Mouse (Mus musculus) embryonic fibroblast, embryonic 13.5 days (primary cell): ENCODE data around the gene Snx12. TPM values are rescaled to one million over a fixed set of nuclear protein-coding genes. Genes with fewer than 3 reads are reported as not detected.
"Not testable (repeated sequence)": the region's sequence is repeated elsewhere in the genome, so short reads cannot be mapped to it uniquely, and the experiment has no call there.

Experiments used
- H3K27ac ChIP-seq: 2 replicates; pipeline ENCODE4 v1.5.1; 2012; ENCODE audit warnings: low read length, control low read depth, inconsistent platforms; ENCODE audit not compliant: insufficient read depth
- H3K4me1 ChIP-seq: 2 replicates; pipeline ENCODE4 v1.6.1; 2011; ENCODE audit warnings: low read length; ENCODE audit not compliant: control insufficient read depth, insufficient read depth
- H3K4me3 ChIP-seq: 2 replicates; pipeline ENCODE4 v1.5.1; 2011; ENCODE audit warnings: mild to moderate bottlenecking, control low read depth, low read length; ENCODE audit not compliant: insufficient read depth
- CTCF ChIP-seq: IDR thresholded peaks from 2 replicates; pipeline ENCODE4 v1.5.1; 2011; ENCODE audit warnings: mild to moderate bottlenecking, control low read depth, low read length, moderate library complexity, borderline replicate concordance; ENCODE audit not compliant: insufficient read depth
- POLR2A ChIP-seq: IDR thresholded peaks from 2 replicates; pipeline ENCODE4 v1.6.1; 2011; ENCODE audit warnings: low read depth, mild to moderate bottlenecking, control low read depth, low read length, moderate library complexity
- polyA plus RNA-seq: library from polyadenylated mRNA; stranded (reverse); fragments of >200 nt; gene quantifications from 2 replicates; pipeline ENCODE4 v1.2.4, GENCODE M21; 2011; ENCODE audit warnings: low read depth; ENCODE audit not compliant: missing spikeins, insufficient read length

Snx12 gene
- polyA plus RNA-seq, 1 experiment = 73.9 TPM

- Histone ChIP-seq H3K27ac (no peak overlapping the region), H3K4me3 (no peak overlapping the region), H3K4me1 (no peaks in the 10 kb centered on the region)
- TF ChIP-seq POLR2A (no peak), CTCF (no peak)
Observed at GRCm38 (mm10) chrX:101147506-101147905, 74.9 kb downstream of the Snx12 start.

GRCm38 (mm10) chrX:101131992-101132791 lies 90.2 kb downstream of the Snx12 start:
- TF ChIP-seq POLR2A = no peak
- no peak for TF ChIP-seq CTCF
- Histone ChIP-seq H3K27ac (no peak overlapping the region), H3K4me3 (no peak overlapping the region)

GRCm38 (mm10) chrX:101131001-101131400 lies 91.4 kb downstream of the Snx12 start:
- no peak overlapping the region for H3K27ac ChIP-seq
- H3K4me1 ChIP-seq = peaks cover 5% of the 10 kb centered on the region
- no peak overlapping the region for H3K4me3 ChIP-seq
- no peak for TF ChIP-seq POLR2A
- 0 out of 2 replicates have a peak, but pooled peaks have one; percentile 14 for TF ChIP-seq CTCF

More at GRCm38 (mm10) chrX:101131992-101132791, 90.2 kb downstream of the Snx12 start:
- H3K4me1 ChIP-seq = no peaks in the 10 kb centered on the region

DNA sequence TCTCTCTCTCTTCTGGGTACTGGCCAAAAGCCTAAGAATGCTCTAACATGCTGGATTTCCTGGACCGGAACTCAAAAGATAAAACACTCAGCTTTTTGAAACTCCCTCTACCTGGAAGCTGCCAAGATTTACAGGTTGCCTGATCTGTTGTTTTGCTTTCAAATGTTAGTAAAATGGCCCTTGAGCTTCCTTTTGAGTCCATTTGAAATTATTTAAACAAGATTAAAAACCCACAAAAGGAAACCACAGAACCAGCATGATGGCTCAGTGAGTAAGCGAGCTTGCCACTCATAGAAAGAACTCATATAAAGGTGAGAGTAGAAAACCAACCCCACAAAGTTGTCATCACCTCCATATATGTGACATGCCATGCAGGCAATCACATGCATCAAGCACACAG lies 93.8 kb downstream of the Snx12 start:
- TF ChIP-seq CTCF = no peak
- no peak for TF ChIP-seq POLR2A
- Histone ChIP-seq H3K4me3 (no peak overlapping the region), H3K4me1 (peaks cover 5% of the 10 kb centered on the region), H3K27ac (no peak overlapping the region)

DNA sequence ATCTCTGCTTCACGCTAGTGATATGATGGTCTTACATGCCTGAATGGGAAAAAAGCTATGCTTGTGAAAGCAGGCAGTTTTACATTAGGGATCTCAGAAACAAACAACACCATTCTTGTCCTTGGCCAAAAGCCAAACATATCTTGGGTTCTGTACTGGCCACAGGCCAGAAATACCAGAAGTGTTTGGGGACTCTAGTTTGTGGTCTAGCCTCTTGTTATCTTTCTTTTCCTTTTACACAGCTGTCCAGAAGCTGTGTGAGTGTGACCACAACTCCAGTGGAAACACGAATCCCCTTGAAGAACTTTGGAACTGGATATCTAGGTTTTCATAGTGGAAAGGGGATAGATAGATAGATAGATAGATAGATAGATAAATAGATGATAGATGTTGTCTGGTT lies 95.4 kb downstream of the Snx12 start:
- Histone ChIP-seq H3K4me1 (peaks cover 5% of the 10 kb centered on the region), H3K27ac (no peak overlapping the region), H3K4me3 (no peak overlapping the region)
- no peak for TF ChIP-seq POLR2A

GRCm38 (mm10) chrX:101126474-101126955 lies 95.8 kb downstream of the Snx12 start:
- H3K4me1 ChIP-seq = peaks cover 5% of the 10 kb centered on the region
- TF ChIP-seq CTCF (no peak), POLR2A (no peak)
- no peak overlapping the region for H3K4me3 ChIP-seq
- no peak overlapping the region for H3K27ac ChIP-seq

- TF ChIP-seq POLR2A (no peak), CTCF (no peak)
- Histone ChIP-seq H3K4me3 (no peak overlapping the region), H3K4me1 (no peaks in the 10 kb centered on the region), H3K27ac (no peak overlapping the region)
Observed at GRCm38 (mm10) chrX:101120546-101120945, 101.8 kb downstream of the Snx12 start.

DNA sequence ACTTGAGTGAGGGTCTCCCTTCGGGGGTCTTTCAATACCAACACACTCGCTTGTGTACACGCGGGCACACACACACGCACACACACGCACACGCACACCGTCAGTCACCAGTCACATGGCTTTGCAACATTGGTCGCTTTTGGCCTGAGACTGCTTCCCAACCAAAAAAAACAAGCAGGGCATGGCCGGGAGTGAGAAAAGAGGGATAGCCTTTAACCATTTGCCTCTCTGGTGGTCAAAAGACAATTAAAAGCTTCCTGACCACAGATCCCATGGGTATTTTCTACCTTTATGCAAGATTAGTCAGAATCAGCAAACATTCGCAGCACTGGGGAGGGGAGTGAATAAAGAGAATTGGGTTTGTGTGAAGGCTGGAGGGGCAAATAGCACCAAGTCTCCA lies 136.4 kb downstream of the Snx12 start, which contains the start of gene Slc7a3:
Gene Slc7a3, minus strand, starts transcription at position 101 of the 400 bp plus-strand sequence.
- TF ChIP-seq POLR2A (no peak), CTCF (no peak)
- Histone ChIP-seq H3K27ac (no peak within 1 kb of the TSS), H3K4me1 (no peaks in the 10 kb centered on the region; the same call in 1 of the 2 replicates), H3K4me3 (peak within 1 kb of the TSS; percentile 39)

GRCm38 (mm10) chrX:101085211-101085610 lies 137.2 kb downstream of the Snx12 start:
- H3K4me1 ChIP-seq, H3K27ac ChIP-seq: not testable (repeated sequence)
- peak overlapping the region; percentile 39 for H3K4me3 ChIP-seq

DNA sequence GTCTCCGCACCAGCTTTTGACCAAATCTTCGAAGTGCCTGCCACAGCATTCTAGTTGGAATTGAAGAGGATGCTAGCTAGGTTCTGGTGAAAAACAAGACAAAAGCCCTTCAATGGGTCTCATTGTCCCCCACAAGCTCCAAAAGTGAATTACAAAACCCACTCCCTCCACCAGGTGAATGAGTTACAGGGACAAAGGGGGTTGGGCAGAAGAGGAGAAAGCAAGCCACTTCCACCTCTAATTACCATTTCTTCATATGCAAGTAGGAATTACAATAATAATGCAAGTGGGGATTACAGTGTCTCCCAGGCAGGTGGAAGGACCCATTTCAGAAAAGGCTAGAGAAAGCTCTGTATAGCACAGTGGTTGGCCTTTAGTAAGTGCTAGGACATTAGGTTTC lies 138.2 kb downstream of the Snx12 start:
- TF ChIP-seq POLR2A (no peak), CTCF (no peak)
- H3K4me1 ChIP-seq = no peaks in the 10 kb centered on the region; the same call in 1 of the 2 replicates
- no peak overlapping the region for H3K27ac ChIP-seq
- H3K4me3 ChIP-seq = peak overlapping the region; percentile 39

DNA sequence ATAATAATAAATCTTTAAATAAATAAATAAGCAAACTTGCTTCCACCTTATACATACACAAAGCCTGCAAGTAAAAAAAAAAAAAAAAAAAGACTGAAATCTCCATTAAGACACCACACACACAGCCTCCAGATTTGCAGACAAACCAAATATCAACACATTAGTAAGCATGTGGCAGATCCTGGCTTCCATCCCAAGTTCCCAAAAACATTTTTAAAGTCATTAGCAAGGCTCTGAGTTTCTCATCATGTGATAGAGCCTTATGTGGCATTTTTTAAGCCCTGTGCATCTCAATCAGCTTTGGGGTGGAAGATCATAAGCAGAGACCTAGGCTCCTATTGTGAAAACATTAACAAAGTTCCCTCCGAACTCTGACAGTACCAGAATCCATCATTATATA lies 157.1 kb downstream of the Snx12 start:
- TF ChIP-seq POLR2A = no peak
- no peak for TF ChIP-seq CTCF
- Histone ChIP-seq H3K4me3 (no peak overlapping the region), H3K4me1 (no peaks in the 10 kb centered on the region), H3K27ac (no peak overlapping the region)
